Mouse (Mus musculus) brown adipose tissue, adult 24 weeks (tissue): ENCODE measurements around the gene Naa80. TPM values are rescaled to one million over a fixed set of nuclear protein-coding genes. Genes with fewer than 3 reads are reported as not detected.

Experiments used
- H3K27ac ChIP-seq: fragments of 200-500 bp; replicated peaks from 2 replicates; pipeline ENCODE4 v1.5.1; 2012; ENCODE audit warnings: low read depth, mild to moderate bottlenecking, low read length
- H3K4me1 ChIP-seq: fragments of 200-500 bp; 2 replicates; pipeline ENCODE4 v1.6.1; 2012; ENCODE audit warnings: low read length, mixed read lengths; ENCODE audit not compliant: control insufficient read depth, insufficient read depth, insufficient read length
- H3K4me3 ChIP-seq: fragments of 200-500 bp; 2 replicates; pipeline ENCODE4 v1.5.1; 2012; ENCODE audit warnings: low read depth, mild to moderate bottlenecking, low read length, moderate library complexity; ENCODE audit not compliant: insufficient read depth
- polyA plus RNA-seq: library from polyadenylated mRNA; stranded (reverse); fragments of >200 nt; gene quantifications from 2 replicates; pipeline ENCODE4 v1.2.4, GENCODE M21; 2012; ENCODE audit not compliant: missing spikeins, insufficient read depth, insufficient read length

Naa80 gene
- polyA plus RNA-seq, 1 experiment: 31.3 TPM

GRCm38 (mm10) chr9:107545199-107545598 lies 33.5 kb upstream of the Naa80 start:
- H3K4me3 ChIP-seq: no peak overlapping the region
- H3K27ac ChIP-seq: no peak overlapping the region
- peaks cover 5% of the 10 kb centered on the region; the same call in 1 of the 2 replicates for H3K4me1 ChIP-seq

- peaks cover 5% of the 10 kb centered on the region; the same call in 1 of the 2 replicates for H3K4me1 ChIP-seq
- H3K4me3 ChIP-seq: no peak overlapping the region
- H3K27ac ChIP-seq: no peak overlapping the region
Measured at GRCm38 (mm10) chr9:107545602-107546001, 33.1 kb upstream of the Naa80 start.

- Histone ChIP-seq H3K4me1 (peaks cover 13% of the 10 kb centered on the region; the same call in 1 of the 2 replicates), H3K27ac (no peak within 1 kb of the TSS), H3K4me3 (no peak within 1 kb of the TSS)
Measured at GRCm38 (mm10) chr9:107547026-107547425, 31.7 kb upstream of the Naa80 start, which contains the start of gene Zmynd10. Gene Zmynd10 (plus strand): TSS chr9:107547298.

- no peak overlapping the region for H3K4me3 ChIP-seq
- H3K4me1 ChIP-seq: peaks cover 10% of the 10 kb centered on the region
- no peak overlapping the region for H3K27ac ChIP-seq
Measured at GRCm38 (mm10) chr9:107547957-107548356, 30.7 kb upstream of the Naa80 start.

GRCm38 (mm10) chr9:107548820-107549219 lies 29.9 kb upstream of the Naa80 start:
- no peak overlapping the region for H3K4me3 ChIP-seq
- H3K4me1 ChIP-seq: peaks cover 10% of the 10 kb centered on the region
- H3K27ac ChIP-seq: no peak overlapping the region

GRCm38 (mm10) chr9:107549297-107550074 lies 29.2 kb upstream of the Naa80 start:
- Histone ChIP-seq H3K4me1 (peaks cover 10% of the 10 kb centered on the region), H3K4me3 (no peak overlapping the region), H3K27ac (no peak overlapping the region)

GRCm38 (mm10) chr9:107550491-107551116 lies 28.1 kb upstream of the Naa80 start:
- no peak overlapping the region for H3K27ac ChIP-seq
- H3K4me3 ChIP-seq: peak overlapping the region; percentile 64; the same call in 1 of the 2 replicates
- H3K4me1 ChIP-seq: peaks cover 10% of the 10 kb centered on the region

- Histone ChIP-seq H3K27ac (no peak within 1 kb of the TSS), H3K4me1 (peaks cover 10% of the 10 kb centered on the region), H3K4me3 (peak within 1 kb of the TSS; percentile 64)
Measured at GRCm38 (mm10) chr9:107551117-107551889, 27.4 kb upstream of the Naa80 start, which contains the start of gene Rassf1. Gene Rassf1 (plus strand): TSS chr9:107551555.

GRCm38 (mm10) chr9:107551890-107552355 lies 26.8 kb upstream of the Naa80 start:
- H3K27ac ChIP-seq: no peak overlapping the region
- H3K4me3 ChIP-seq: peak overlapping the region; percentile 64
- peaks cover 12% of the 10 kb centered on the region for H3K4me1 ChIP-seq

- Histone ChIP-seq H3K27ac (no peak overlapping the region), H3K4me3 (no peak overlapping the region), H3K4me1 (peaks cover 12% of the 10 kb centered on the region)
Measured at GRCm38 (mm10) chr9:107552690-107553393, 25.8 kb upstream of the Naa80 start.

- peak overlapping the region; percentile 49 for H3K27ac ChIP-seq
- peak overlapping the region; percentile 55 for H3K4me3 ChIP-seq
- peaks cover 12% of the 10 kb centered on the region for H3K4me1 ChIP-seq
Measured at GRCm38 (mm10) chr9:107553541-107554318, 25.0 kb upstream of the Naa80 start.

- H3K4me1 ChIP-seq: peaks cover 12% of the 10 kb centered on the region
- H3K27ac ChIP-seq: peak overlapping the region; percentile 98
- H3K4me3 ChIP-seq: peak overlapping the region; percentile 81
Measured at GRCm38 (mm10) chr9:107554319-107554825, 24.3 kb upstream of the Naa80 start.

GRCm38 (mm10) chr9:107555031-107555457 lies 23.6 kb upstream of the Naa80 start:
- Histone ChIP-seq H3K27ac (peak overlapping the region; percentile 98), H3K4me3 (peak overlapping the region; percentile 81), H3K4me1 (peaks cover 12% of the 10 kb centered on the region)

- Histone ChIP-seq H3K4me3 (peak overlapping the region; percentile 81), H3K4me1 (peaks cover 12% of the 10 kb centered on the region), H3K27ac (peak overlapping the region; percentile 98)
Measured at GRCm38 (mm10) chr9:107555701-107556100, 23.0 kb upstream of the Naa80 start.
